Mouse (Mus musculus) liver, adult (tissue): ENCODE measurements around the gene Eloa.

Experiments used
- GATA4 ChIP-seq: IDR thresholded peaks from 2 replicates; pipeline ENCODE4 v1.6.1; 2014; ENCODE audit warnings: mild to moderate bottlenecking, low read length; ENCODE audit not compliant: insufficient replicate concordance

Eloa gene

DNA sequence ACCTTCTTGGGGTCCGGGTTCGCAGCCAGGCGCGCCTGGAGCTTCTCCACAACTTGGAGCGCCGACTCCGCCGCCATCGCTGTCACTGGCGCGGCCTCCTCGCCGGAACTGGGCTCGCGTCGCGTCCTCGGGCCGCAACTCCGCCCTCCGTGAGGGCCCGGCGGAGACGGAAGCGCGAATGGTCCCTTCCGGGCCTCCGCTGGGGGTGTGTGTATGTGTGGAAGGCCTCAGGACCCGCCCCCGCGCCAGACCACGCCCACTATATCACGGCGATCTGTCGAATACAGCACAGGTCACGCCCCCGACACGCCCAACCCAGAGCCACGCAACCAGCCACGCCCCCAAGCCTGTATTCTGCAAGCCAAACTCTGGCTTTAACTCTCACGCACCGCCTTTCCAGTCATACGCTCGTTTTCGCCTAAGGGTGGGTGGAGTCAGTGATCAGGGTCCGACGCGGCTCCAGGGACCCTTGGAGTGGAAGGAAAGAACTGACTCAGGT lies at the start of gene Eloa:
Gene Eloa, minus strand, starts transcription at position 215 of the 499 bp plus-strand sequence.
- TF ChIP-seq GATA4: peak; percentile 69; the same call in 1 of the 2 replicates

DNA sequence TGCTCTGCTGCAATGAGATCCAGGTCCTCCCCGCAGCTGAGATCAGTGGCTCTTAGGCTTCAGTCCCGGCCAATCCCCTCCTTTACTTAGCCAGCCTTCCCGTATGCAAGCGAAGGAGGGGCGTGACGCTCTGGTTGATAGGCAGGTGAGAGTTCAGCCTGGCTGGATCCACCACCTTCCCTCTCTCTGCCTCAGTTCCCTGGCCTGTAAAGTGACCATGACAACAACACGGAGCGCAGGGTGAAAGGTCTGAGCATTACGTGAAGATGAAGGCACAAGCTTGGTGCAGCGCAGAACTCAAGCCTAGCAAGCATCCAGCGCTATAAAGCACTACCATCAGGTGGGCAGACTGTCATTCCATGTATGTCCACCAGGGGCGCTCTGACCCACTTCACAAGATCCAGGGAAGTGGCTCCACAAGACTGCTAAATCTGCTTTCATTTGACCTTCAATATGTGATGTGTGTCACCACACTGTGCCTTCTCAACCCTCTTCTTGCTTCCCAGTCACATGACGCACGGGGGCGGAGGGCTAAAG lies 49.7 kb upstream of the Eloa start:
- no peak for TF ChIP-seq GATA4

GRCm38 (mm10) chr4:136070592-136070991 lies 49.0 kb upstream of the Eloa start:
- no peak for TF ChIP-seq GATA4

GRCm38 (mm10) chr4:136069954-136070353 lies 48.4 kb upstream of the Eloa start:
- no peak for TF ChIP-seq GATA4

DNA sequence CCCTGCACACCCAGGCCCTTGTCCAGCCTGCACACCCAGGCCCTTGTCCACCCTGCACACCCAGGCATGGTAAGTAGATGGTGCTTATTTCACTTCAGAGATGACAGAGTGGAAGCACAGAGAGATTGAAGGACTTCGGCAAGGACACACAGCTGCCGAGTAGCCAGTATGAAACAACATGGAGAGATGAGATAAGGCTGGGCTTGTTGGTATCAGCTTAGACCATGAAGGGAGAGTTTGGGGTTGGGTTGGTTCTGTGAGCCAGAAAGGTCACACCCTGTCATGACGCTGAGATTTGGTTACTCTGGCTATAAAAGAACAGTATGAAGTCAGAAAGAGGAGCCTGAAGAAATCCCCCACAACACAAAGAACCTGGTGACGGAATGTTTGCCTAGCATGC lies 47.8 kb upstream of the Eloa start:
- TF ChIP-seq GATA4: no peak

GRCm38 (mm10) chr4:136063143-136063542 lies 41.6 kb upstream of the Eloa start:
- no peak for TF ChIP-seq GATA4

- no peak for TF ChIP-seq GATA4
Observed at GRCm38 (mm10) chr4:136057916-136058315, 36.4 kb upstream of the Eloa start.

GRCm38 (mm10) chr4:136056030-136056429 lies 34.5 kb upstream of the Eloa start:
- TF ChIP-seq GATA4: no peak

- TF ChIP-seq GATA4: no peak
Observed at GRCm38 (mm10) chr4:136053843-136054242, 32.3 kb upstream of the Eloa start.

DNA sequence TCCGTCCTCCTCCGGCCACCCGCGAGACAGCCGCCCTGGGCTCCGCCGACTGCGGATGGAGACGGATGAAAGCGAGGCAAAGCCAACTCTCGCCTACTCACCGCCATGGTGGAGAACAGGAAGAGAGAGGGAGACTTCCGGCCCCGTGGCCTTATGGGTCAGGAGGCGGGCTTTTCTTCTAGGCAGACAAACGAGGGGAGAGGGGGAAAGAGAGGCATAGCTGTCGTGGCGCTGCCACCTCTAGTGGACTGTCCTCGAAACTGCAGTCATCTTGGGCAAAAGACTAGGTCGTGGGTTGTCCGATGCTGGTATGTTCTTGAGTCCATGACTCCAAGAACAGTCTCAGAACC lies 31.7 kb upstream of the Eloa start, which contains the start of gene Rpl11:
Gene Rpl11, minus strand, starts transcription at position 182 of the 350 bp plus-strand sequence.
- TF ChIP-seq GATA4: no peak

GRCm38 (mm10) chr4:136052534-136053246 lies 31.1 kb upstream of the Eloa start:
- TF ChIP-seq GATA4: no peak

DNA sequence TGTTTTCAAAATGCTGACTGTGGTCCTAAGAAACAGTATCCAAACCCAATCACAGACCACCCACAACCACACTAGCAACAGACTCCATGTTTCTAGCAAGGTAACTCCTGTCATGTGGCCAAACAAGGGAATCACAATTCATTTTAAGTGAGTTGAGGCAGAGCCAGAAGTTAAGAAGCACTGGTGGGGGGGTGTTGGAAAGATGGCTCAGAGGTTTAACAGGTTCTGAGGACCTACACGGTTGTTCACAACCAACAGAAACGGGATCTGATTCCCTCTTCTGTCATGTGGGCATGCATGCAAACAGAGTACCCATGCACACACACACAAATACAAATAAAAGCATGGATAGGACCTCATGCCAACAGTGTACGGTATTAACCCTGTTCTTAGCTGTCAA lies 30.5 kb upstream of the Eloa start:
- TF ChIP-seq GATA4: no peak

GRCm38 (mm10) chr4:136050226-136050625 lies 28.7 kb upstream of the Eloa start:
- TF ChIP-seq GATA4: no peak

GRCm38 (mm10) chr4:136048291-136049032 lies 26.9 kb upstream of the Eloa start:
- no peak for TF ChIP-seq GATA4

DNA sequence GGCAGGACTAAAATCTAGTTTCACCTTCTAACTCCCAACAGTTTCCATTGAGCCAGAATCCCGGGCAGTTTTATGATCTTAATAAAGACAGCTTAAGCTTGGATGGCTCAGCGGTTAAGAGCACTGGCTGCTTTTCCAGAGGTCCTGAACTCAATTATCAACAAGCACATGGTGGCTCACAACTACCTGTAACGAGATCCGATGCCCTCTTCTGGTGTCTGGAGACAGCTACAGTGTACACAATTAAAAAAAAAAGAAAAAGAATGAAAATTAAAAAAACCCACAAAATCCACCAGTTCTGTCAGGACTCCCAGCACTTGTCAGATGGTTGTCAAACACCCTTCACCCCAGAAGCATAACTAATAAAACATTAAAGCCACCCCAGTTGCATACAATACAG lies 26.1 kb upstream of the Eloa start:
- TF ChIP-seq GATA4: no peak

DNA sequence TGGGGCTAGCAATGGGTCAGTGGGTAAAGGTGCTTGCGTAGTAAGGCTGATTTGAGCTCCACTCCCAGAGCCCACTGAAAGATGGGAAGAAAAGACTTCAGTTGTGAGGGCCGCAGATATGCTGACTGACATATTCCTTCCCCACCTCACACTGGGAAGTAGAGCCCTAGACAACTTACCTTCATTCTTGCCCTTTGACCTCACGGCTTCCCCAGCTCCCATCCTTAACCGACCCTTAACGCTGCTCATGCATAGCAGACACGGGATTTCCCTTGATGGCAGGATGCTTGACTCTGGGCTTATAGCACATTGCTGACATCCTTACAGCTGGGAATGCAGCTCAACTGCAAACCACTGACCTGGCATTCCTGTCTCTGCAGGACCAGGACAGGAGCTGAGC lies 25.3 kb upstream of the Eloa start:
- TF ChIP-seq GATA4: no peak
